Mouse (Mus musculus) gastrocnemius, postnatal 4 days (tissue): Measurements from ENCODE around the gene Stab1. TPM values are rescaled to one million over a fixed set of nuclear protein-coding genes. Genes with fewer than 3 reads are reported as not detected.

Experiments
- DNase-seq, 2 experiments: peaks; one replicate each; pipeline ENCODE4 v3.0.0; 2021 to 2022; ENCODE audit warnings: low spot score in 2 of 2, mixed read lengths in 2 of 2
- long read RNA-seq, 2 experiments: library from polyadenylated mRNA; stranded (forward); transcript quantifications; one replicate each; pipeline ENCODE4 v2.0.0; 2021
- total RNA-seq, 2 experiments: library from RNA; stranded (reverse); gene quantifications; 2 replicates each; pipeline ENCODE4 v1.2.3; 2021

Stab1 gene
- total RNA-seq = 100 to 1,000 TPM in 1 of 2 experiments, 10 to 100 TPM in 1; 89.8 to 101 TPM
- long read RNA-seq, experiment 1, full-length matches to known transcripts = 1 of 26 reads
- long read RNA-seq, experiment 1, partial matches to known transcripts = 17 of 26 reads
- long read RNA-seq, experiment 1, other reads (novel, unspliced or antisense) = 8 of 26 reads
- long read RNA-seq, experiment 2, full-length matches to known transcripts = 4 of 41 reads
- long read RNA-seq, experiment 2, partial matches to known transcripts = 19 of 41 reads
- long read RNA-seq, experiment 2, other reads (novel, unspliced or antisense) = 18 of 41 reads

DNA sequence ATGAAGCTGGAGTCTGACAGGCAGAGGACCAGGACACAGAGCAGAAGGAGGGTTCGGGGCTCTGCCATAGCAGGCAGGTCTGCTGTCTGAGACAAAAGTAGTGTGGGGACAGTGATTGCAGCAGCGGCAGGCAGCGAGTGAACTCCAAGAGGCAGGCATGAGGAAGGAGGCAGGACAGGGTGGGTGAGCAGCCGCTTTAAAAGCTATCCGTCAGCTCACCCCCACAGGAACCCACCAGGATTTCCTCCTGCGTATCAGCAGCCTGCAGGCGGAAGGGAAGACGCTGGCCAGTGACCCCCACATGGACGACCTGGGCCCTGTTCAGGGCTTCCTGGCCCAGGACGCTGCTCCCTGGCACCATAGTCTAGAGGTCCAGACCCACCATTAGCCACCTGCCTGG lies at the start of gene Stab1:
TSS of gene Stab1 (minus strand) at position 217 of the 400 bp plus-strand sequence.
- DNase-seq = no peak

DNA sequence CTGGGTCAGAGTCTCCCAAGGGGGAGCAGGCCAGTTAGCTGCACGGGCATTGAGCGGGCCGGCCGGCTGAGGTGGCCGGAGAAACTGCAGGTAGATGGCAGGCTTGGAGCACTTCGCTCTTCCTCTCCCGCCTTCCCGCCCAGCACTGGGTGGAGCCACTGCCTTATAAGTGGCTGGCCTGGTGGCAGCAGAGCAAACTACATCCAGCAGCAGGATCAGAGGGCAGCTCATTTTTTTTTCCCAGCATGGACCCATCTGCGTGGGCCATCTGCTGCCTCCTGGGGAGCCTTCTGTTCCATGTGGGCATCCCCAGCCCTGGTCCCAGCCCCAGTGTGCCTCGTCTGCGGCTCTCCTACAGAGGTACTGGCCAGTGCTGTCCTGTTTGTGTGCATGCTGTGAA lies 49.2 kb upstream of the Stab1 start, which contains the start of gene Sema3g:
TSS of gene Sema3g (plus strand) at position 195 of the 400 bp plus-strand sequence.
- peak in 1 of 2 experiments; percentile 63 for DNase-seq

DNA sequence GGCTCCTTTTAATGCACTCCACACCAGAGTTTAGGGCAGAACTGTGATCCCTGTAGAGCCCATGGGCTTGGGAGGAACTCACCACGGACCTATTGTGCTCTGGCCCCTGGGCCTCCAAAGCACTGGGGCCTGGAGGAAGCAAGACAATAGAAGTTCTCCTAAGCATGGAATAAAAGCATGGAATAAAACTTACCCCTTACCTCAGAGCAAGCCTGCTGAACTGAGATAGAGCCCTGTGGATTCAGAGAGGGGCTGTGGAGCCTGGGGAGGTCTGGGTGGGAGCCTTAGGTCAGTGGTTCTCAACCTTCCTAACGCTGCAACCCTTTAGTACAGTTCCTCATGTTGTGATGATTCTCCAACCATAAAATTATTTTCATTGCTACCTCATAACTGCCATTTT lies 48.4 kb upstream of the Stab1 start, which contains the start of gene Nisch:
TSS of gene Nisch (minus strand) at position 101 of the 400 bp plus-strand sequence.
- DNase-seq = no peak

DNA sequence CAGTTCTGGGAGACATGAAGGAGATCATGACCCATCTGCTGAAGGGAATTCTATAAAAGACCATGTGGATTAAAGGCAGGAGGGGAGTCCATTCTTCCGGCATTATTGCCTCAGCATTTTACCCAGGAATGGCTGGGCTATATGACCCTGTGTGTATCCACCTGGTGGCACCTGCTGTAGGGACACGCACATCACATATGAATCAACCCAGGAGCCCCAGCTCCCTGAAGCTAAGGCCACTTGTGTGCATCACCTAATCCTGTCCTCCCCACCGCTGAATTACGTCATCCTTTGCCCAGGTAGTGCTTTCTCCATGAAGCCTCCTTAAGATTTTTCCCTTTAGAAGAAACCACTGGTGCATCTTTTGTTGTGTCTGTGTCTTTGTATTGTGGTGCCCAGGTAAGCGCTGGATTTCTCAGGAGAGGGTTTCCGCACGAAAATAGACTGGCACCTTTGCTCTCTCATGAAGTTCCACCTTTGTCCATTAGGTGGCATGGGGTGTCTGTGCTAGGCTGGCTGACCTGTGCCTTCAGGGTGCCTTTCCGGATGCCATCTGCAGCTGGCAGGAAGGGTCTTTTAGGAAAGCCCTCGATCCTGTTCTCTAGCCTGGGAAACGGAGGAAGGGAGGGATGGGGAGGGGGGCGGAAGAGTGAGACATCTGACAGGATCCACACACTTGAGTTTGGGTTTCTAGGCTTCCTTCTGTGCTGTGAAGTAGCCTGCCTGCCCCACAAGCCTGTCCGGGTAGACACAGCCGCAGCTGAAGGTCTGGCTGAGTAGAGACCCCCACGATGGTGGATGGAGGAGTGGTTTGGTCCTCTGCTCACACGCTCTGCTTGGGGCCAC lies 46.9 kb upstream of the Stab1 start:
- DNase-seq = peak in 1 of 2 experiments; percentile 58

DNA sequence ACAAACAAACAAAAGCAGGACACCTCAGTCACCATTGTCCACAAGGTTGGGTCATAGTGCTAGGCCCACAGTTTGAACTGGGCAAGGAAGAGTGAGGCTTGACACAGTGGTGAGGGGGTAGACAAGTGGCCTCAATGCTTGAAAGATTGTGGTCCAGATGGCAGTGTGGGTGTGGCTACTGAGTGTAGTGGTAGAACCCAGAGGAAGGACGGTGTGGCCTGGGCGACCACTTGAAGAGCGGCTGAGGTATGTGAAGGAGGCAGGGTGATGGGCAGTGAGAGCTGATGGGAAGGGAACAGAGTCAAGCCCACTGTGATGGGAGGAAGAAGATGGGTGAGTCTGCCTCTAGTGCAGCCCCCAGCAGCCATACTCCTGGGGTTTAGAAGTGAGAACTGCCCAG lies 46.2 kb upstream of the Stab1 start:
- no peak for DNase-seq

DNA sequence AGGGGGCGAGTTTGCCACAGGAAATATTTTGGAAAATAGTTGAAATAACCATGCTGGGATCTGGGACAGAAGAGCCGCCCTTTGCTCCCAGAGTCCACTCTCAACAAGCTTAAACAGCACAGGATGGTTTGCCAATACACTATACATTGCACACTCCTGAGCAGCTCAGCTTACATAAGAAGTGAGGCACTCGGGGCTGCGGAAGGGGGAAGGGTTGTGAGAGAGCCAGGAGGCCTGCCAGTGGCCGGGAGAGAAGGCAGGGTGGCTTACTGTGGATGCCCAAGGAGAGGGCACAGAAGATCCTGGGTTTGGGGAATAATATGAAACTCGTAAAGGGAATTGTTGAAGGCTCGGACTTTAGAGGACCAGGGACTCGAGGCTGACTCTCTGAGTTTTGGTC lies 45.4 kb upstream of the Stab1 start:
- no peak for DNase-seq

DNA sequence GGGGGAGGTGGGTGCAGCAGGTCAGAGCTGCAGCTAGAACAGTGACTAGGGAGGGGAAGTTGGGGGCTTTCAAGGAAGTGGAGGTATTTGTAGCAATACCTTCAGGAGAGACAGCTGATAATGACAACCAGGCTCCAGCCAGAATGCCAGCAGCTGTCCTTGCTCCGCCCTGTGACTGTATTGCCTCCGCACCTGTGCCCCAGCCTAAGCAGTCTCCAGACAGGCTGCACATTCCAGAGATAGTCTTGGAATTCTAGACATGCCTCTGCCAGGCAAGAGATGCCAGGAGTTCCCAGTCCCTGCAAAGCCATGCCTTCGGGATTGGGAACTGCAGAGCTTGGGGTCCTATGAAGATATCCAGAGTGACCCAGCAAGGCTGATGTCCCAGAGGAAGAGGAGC lies 44.1 kb upstream of the Stab1 start:
- DNase-seq = no peak

DNA sequence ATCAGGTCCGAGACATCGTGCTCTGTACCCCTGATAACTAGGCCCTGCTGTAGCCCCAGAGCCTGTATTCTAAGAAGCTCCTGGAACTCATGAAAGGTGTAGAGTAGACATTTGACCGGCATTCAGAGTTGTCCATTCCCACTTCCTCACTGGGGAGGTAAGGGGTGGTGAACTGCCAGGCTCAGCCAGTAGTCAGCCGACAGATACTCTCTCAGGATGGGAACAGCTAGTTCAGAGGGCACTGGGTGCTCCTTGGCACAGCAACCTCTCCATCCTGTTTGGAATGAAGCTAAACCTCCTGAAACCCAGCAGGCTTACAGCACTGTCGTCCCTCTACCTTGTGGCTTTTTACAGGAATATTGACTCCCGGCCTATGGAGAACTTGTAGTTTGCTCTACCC lies 43.4 kb upstream of the Stab1 start:
- no peak for DNase-seq

DNA sequence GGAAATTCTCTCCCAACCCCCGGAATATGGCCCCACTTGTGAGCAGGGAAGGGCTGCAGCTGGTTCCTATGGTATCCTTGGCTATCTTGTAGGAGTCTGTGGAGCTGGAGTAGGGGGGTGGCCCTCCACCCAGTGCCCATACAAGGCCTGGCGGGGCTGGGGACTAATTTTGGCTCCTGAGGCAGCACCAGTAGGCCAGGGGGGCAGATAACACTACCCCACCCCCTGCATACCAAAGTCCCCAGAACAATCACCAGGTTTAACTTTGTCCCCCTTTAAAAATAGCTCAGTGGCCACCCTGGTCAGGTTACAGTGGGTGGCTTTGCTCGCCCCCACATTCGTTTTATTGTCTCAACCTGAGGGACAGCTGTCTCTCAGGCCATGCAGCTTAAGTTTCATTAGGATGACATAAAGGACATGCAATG lies 40.7 kb upstream of the Stab1 start:
- DNase-seq = no peak

DNA sequence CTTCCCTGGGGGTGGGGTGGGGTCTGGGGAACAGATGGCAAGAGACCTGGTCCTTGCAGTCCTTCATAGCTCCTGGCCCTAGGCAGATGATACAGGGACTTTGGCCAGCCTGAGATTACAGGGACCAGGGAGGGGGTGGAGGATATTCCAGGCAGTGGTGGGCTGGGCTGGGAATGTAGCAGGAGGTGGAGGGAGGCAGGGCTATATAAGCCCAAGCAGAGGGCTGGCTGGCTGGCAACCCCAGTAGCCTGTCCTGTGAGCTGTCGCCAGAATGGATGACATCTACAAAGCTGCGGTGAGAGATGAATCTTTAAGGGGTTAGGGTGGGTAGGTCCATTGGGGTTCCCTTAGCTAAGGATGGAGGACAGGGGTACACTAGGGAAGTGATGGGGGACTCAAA lies 39.6 kb upstream of the Stab1 start, which contains the start of gene Tnnc1:
TSS of gene Tnnc1 (plus strand) at position 229 of the 400 bp plus-strand sequence.
- DNase-seq = no peak

DNA sequence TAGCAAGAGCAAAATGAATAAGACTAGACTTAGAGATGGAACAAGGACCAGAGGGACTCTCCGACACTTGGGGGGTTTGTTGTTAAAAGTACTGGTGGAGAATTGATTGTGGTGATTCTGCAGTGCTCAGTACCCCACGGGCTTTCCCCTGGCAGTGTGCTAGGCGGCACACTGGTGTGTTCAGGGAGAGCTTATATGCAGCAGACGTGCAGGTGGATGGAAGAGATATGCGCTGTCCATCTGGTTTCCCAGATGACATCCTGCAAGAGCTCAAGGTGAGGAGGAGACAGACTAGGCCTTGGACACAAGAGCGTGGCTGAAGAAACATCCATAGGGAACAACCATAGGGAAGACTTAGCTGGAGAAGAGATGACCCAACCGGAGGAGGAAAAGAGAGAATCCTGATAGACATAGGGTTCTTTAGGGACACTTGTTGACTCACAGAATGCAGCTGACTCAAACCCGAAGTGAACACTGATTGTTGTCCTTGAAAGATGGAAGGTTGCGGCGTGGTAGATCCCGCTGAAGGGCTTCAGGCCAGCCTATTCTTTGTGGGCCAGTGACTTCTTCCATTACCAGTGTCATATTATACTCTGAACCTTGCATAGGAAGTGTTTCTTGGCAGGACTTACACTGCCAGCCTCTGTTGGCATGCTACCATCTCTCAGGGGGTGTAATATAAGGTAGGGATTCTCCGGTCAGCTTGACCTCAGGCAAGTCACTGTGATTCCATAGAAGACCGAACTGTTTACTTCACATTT lies 38.8 kb upstream of the Stab1 start:
- no peak for DNase-seq

DNA sequence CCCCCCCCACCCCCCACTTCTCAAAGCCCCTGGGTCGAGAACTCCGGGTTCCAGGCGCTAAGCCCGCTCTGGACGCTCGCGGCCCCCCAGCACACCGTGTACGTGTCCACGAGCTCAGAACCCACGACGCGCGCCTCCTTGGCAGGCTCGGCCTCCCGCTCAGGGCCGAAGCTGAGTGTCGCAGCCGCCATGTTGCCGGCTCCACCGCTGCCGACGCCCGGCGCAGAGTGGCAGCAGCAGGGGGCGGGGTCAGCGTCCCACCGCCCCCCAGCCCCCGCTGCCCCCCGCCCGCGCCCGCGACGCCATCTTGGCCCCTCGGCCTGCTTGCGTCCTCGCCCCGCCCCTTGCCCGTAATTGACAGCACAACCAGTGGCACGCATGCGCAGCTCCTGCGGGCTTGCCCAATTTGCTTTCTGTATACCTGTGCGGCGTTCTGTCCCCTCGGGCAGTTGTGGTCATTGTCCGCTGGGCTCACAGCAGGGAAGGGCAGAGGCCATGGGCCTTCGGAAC lies 38.1 kb upstream of the Stab1 start:
- peak; percentile 93 to 97 for DNase-seq

DNA sequence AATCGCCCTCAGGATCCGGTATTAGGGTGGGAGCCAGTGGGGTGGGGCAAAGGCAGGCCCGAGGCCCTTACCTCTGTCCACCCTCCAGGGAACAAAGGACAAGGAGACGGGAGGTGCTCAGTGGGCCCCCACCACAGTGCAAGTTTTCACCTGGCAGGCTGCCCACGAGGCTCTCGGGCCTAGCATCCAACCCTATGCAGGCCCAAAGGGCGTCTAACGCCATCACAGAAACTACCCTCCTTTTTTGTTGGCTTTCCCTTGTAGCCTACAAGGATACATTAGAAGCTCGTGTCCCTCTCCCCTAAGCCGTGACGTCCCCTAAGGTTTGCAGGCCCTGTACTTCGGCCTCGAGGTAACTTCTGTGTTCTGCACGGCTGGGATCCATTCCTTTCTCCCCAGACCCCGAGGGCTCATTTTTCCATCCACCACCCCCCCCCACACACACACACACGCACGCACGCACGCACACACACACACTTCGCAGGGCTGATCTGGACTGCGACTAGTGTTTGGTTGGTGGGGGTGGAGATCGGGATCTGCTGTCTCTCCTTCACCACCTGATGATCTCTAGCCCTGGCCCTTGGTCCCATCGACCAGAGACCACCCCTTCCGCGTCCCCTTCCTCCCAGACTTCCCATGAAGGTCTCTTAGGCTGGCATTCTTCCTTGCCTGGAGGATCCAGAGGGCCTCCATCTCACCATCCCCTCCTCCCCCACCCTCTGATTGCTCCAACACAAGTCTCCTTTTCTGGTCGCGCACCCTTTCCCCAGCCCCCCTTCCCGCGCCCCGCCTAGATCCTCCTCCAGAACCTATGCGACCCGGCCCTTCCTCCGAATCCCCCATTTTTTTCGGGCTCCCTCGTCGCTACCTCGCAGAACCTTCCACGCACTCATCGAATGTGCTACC lies 37.4 kb upstream of the Stab1 start:
- DNase-seq = peak; percentile 49 to 70

DNA sequence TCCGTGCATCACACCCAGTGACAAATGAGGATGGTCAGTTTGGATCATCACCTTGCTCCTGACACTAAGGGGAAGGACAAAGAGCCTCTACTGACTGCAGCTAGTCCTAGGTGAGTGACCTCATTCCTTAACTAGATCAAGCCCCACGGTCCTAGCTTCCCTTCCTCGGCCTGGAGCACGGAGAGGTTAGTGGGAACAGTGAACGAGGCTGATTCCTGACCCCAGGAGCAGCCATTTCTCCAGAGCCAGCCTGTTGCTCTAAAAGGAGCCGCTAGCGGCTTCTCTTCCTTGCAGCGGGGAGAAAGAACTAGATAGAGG lies 36.8 kb upstream of the Stab1 start:
- DNase-seq = no peak

DNA sequence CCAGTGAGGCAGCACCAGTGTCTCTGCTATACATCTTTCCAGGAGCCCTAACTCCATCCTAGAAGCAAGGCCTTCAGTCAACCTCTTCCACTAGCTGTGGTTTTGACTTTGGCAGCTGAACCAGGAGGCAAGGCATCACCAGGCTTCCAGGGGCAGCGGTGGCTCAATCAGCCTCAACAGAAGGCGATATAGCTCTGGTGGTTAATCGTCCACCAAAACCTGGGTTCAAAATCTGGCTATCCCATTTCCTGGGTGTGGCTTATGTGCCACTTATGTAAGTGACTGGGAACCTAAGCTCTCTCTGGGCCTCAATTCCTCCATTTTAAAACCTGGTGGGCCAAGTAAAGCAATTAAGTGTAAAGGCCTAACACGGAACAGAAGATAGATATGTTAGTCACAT lies 36.4 kb upstream of the Stab1 start:
- DNase-seq = no peak

DNA sequence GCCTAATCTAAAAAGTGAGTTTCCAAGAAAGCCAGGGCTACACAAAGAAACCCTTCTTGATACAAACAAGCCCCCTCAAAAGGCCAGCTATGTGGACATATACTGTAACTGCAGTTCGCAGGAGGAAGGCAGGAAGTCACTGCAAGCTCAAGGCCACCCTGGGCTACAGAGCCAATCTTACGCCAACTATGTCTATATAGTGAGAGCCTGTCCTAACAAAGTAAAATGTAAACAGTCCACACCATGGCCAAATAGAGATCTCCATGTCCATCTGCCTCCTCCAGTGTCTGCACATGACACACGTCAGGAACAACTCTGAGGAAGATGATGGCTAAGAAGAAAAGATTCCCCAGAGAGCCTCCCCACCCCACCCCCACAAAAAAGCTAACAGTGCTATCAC lies 31.6 kb upstream of the Stab1 start:
- DNase-seq = no peak

DNA sequence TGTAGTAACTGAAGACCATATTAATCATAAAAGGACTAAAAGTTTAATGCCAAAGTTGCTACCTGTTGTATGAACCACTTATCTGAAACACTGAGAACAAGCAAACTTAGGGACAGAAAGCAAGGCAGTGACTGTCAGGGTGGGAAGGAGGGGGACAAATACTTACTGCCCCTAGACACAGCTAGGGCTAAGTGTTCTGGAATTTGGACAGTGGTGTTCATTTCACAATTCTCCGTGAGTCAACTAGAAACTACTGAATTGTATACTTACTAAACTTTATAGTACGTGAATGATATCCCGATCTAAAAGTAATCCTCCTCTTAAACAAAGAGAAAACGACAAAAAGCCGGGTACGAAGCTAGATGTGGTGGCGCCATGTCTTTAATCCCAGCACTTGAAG lies 31.2 kb upstream of the Stab1 start:
- no peak for DNase-seq

DNA sequence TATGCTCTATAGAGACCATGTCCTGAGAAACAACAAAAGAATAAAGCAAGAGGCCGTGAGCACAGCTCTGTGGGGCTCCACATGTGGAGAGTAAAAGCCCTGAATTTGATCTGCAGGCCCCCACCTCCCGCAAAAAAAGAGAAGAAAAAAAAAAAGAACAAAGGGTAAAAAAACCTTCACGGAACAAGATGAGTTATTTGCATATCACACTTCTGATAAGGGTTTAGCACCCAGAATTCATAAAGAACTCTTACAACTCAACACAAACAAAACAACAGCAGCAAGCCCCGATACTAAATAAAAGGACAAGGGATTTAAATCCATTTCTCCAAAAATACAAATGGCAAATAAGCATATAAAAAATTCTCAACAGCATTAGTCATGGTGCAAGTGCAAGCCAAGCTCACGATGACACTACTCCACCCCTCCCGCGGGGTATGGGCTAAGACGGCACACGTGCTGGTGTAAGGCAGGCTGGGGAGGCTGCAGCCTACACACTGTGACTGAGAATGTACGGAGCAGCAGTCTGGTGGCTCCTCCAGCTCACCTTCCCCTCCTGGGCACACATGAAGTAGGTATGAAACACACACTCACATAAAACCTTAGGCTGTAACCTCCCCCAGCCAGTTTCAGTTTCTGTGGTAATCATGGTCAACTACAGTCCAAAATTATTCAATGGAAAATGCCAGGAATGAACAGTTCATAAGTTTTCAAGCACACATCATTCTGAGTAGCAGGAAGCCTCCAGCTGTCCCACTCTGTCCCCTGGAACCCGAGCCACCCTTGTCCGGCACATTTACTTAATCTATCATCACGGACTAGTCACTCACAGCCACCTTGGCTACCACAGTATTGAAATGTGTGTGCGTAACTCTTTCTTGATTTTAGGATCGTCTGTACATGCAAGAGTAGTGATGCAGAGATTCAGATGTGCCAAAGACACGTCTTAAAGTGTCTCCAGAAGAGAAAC lies 29.4 kb upstream of the Stab1 start:
- DNase-seq = peak in 1 of 2 experiments; percentile 69

DNA sequence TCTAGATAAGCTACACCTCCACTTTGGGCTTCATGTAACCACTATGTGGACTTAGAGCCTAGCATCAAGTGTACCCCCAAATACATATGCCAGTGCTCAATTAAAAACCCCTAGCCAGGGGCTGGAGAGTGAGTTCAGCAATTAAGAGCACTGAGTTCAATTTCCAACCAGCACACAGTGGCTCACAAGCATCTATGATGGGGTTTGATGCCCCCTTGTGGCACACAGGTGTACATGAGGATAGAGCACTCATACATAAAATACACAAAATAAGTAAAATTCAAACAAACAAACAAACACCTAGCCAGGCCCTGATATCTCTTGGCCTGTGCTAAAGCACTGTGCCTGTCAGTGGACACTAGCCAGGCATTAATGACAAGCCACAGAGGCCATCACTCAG lies 27.5 kb upstream of the Stab1 start:
- no peak for DNase-seq
